Mouse (Mus musculus): ENCODE results near the gene Phactr2.

Gene Phactr2

GRCm38 (mm10) chr10:13275152-13275551 is 199.1 kb downstream of the Phactr2 start:
- DNase-seq (ENCODE audit: low spot score) = no peak

- no peak for DNase-seq (ENCODE audit: low spot score)
Observed at GRCm38 (mm10) chr10:13274699-13275098, 199.5 kb downstream of the Phactr2 start.

DNA sequence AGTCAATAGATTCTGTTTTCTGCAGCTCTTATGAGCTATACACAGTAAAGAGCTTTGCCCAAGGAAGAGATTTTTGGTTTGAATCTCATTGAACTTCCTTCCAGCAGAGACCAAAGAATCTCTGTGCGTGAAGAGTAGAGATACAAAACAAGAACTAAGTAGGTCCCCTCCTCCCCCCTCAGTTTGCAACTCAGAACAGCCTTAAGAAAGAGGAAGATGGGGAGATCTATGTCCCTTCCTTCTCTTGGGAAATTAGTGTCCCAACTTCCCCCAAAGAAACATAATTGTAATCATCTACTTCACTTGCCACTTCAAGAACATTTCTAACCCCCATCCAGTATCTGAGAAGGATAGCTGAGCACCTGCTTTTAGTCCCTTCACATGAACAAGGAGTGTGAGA is 200.5 kb downstream of the Phactr2 start:
- no peak for DNase-seq (ENCODE audit: low spot score)

- no peak for DNase-seq (ENCODE audit: low spot score)
Observed at GRCm38 (mm10) chr10:13271716-13272115, 202.5 kb downstream of the Phactr2 start.

DNA sequence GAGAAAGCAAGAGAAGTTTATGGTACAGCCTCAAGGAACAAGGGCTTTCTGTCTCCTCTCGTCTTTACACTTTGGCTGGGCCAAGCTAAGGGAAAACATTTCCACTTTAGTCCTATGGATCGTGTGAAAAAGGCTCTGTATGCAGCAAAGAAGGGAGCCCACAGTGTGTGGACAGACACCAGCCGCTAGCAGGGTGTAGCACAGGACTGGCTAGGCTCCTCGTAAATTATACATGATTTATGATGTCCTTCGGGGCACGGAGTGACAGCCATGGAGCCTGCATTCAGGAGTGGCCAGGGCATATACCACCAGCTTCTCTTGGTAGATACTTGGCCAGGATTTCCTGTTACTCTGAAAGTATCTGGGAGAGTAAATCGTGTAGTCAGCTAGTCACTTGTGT is 203.1 kb downstream of the Phactr2 start:
- no peak for DNase-seq (ENCODE audit: low spot score)

- no peak for DNase-seq (ENCODE audit: low spot score)
Observed at GRCm38 (mm10) chr10:13270270-13270669, 203.9 kb downstream of the Phactr2 start.

DNA sequence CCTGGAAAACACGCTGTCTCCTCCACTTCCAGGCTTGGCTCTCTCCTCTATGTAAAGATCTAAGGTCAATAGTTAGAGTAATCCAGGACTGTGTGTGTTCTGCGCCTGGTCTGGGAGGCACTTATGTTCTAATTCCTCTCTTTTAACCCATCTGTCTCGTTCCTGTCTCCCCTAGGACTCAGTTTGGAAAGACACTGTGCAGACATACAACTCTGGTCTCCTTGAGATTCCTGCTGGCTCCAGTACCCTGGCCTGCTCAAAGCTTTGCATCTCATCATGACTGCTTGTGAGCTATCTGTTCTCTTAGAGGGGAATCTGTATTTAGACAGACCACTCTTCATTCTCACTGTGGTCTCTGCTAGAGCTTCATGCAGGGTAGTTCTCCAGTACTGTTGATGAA is 215.0 kb downstream of the Phactr2 start:
- no peak for DNase-seq (ENCODE audit: low spot score)

- DNase-seq (ENCODE audit: low spot score) = no peak
Observed at GRCm38 (mm10) chr10:13256196-13256595, 218.0 kb downstream of the Phactr2 start.

DNA sequence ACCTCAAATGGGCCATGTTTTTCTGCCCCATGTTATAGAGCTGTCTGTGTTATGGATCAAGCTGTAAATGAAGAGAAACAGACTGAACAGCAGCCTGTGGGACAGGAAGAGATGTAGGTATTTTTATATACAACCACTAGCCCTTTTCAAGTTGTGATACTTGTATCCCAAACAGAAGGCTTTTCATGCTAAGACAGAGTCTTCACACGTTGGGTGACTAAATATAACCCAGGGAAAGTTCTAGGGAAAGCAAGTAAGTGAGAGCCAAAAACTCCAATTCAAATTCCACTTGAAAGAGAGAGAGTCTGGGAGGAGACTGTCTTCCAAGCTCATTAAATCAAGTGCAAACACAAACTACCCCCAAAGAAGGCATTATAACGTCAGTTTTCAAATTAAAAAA is 223.9 kb downstream of the Phactr2 start:
- DNase-seq (ENCODE audit: low spot score) = no peak

DNA sequence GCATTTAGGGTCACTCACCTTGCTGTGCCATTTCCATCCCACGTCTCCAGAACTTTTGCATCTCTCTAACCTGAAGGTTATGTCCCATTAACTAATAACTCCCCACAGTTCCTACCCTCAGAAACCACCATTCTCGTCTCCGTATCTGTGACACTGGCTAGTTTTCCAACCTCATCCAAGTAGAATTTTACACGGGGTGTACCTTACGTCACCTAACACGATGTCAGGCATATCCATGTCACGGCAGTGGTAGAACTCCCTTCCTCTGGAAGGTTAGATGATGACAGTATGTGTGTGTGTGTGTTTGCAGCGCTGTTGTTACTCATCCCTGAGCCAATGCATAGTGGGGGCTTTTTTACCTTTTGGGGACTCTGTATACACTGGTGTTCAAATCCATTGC is 225.1 kb downstream of the Phactr2 start:
- DNase-seq (ENCODE audit: low spot score) = no peak

- no peak for DNase-seq (ENCODE audit: low spot score)
Observed at GRCm38 (mm10) chr10:13245714-13246113, 228.5 kb downstream of the Phactr2 start.

- no peak for DNase-seq (ENCODE audit: low spot score)
Observed at GRCm38 (mm10) chr10:13244192-13244591, 230.0 kb downstream of the Phactr2 start.

DNA sequence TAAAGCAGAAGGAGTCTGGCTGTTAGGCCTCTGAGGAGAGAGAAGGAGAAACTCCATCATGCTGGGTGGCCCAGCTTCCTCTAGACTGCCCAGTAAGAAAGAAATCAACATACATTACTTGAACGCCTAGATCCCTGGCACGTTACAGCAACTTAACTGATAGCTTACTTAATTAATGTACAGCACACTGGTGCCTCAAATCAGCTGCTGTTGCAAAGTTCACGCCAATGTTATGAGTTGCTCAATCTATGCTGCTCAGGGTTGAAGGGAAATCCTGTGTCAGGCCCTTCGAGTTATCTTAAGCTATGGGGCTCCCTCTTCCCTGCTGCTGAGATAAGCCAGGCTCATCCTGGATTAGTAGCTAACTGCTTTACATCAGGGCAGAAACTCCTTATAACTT is 233.8 kb downstream of the Phactr2 start:
- DNase-seq (ENCODE audit: low spot score) = no peak

- no peak for DNase-seq (ENCODE audit: low spot score)
Observed at GRCm38 (mm10) chr10:13238188-13238587, 236.0 kb downstream of the Phactr2 start.

GRCm38 (mm10) chr10:13236866-13237265 is 237.3 kb downstream of the Phactr2 start:
- DNase-seq (ENCODE audit: low spot score) = no peak

GRCm38 (mm10) chr10:13234503-13234902 is 239.7 kb downstream of the Phactr2 start:
- no peak for DNase-seq (ENCODE audit: low spot score)

DNA sequence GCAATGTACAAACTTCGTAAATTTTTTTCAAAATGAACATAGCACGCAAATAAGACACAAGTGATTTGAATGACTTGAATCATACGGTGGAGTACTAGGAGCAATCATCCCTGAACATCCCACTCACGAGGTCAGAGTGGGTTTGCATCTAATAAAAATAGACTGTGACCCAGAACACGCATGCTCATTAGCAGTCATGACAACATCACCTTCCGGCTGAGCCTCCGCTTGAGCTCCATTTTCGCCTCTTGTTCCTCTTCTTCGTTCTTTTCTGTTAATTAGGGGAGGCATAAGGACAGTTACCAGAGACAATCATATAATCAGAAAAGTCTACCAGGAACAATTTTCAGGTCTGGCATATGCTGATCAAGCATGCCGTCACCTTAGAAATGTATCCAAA is 240.3 kb downstream of the Phactr2 start:
- DNase-seq (ENCODE audit: low spot score) = no peak

GRCm38 (mm10) chr10:13233143-13233622 is 241.0 kb downstream of the Phactr2 start:
- no peak for DNase-seq (ENCODE audit: low spot score)

GRCm38 (mm10) chr10:13232443-13233142 is 241.6 kb downstream of the Phactr2 start:
- DNase-seq (ENCODE audit: low spot score) = no peak

DNA sequence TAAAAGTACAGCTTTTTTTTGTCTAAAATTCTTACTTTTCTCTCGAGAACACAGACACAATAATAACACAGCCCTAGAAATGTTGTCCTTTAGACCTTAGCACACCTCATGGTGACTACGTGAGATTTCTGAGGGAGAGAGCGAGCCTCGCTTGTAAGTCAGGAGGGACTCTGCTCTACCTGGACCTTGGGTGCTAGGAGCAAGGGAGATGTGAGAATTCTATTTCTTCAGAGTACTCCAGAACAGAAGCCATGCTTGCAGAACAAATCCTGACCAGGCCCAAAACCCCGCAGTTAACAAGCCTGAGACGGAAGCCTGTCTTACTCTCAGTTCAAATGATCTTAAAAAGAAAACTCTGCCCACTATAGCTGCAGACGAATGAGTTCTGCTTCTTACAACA is 243.5 kb downstream of the Phactr2 start:
- no peak for DNase-seq (ENCODE audit: low spot score)

DNA sequence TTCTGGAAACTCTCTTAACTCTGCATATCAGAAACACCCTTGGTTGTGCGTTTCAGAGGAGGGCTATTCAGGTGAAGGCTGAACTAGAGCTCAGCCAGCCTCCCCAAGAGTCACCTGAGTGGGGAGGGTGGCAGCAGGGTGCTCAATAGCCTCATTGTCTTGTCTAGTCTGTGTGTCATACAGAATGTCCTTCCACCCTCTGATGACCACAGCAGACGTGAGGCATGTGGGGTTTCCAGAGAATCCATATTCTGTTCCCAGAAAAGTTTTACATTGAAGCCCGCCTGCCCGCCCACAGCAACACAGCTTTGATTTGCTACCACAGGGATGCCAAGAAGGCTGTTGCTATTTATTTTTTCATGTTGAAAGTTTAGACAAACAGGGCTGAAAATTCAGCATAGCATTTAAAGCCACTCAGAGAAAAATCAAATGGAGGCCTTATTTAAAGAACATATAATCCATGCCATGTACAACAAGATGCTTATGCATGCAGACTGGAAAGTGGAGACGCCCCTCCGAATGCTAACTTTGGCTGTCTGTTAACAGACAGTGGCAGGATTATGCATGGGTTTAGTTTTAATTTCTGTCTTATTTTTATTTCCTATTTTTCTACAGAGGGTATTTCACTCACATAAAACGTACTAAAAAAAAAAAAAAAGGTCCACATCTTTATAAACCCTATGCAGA is 248.7 kb downstream of the Phactr2 start:
- DNase-seq (ENCODE audit: low spot score) = no peak

DNA sequence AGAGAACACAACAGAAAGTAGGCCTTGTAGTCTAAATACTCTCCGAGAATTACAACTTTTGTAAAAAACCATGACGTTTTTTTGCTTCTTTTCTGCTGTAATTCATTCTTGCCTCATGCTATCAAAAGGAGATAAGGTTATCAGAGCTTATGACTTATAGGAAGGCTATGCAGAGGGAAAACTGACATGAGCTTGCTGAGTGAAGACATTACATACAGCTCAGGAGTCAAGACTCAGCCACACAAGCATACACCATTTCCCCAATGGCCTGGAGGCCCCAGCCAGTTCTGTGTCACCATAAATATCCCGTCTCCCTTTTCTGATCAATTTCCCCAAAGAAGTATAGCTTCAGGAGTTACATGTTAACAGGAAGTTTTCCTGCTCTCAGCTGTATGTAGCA is 252.1 kb downstream of the Phactr2 start:
- DNase-seq (ENCODE audit: low spot score) = no peak

- no peak for DNase-seq (ENCODE audit: low spot score)
Observed at GRCm38 (mm10) chr10:13220061-13220460, 254.2 kb downstream of the Phactr2 start.

- DNase-seq (ENCODE audit: low spot score) = no peak
Observed at GRCm38 (mm10) chr10:13213956-13214355, 260.3 kb downstream of the Phactr2 start.
